Mouse (Mus musculus) erythroblast, embryonic 14.5 days (primary cell): Measurements from ENCODE around the gene Fam129a.

ENCODE experiments used
- GATA1 ChIP-seq: IDR thresholded peaks from 2 replicates; pipeline ENCODE4 v1.6.1; 2012; ENCODE audit warnings: low read length, inconsistent platforms, mixed read lengths
- TAL1 ChIP-seq: IDR thresholded peaks from 3 replicates; pipeline ENCODE4 v1.6.1; 2012; ENCODE audit warnings: low read length, inconsistent platforms, mixed read lengths

GRCm38 (mm10) chr1:151758991-151759390 is 188.0 kb downstream of the Fam129a start:
- no peak for TF ChIP-seq TAL1
- no peak for TF ChIP-seq GATA1
